Mouse (Mus musculus): Measurements from ENCODE around the gene Arhgap17. TPM values are rescaled to one million over a fixed set of nuclear protein-coding genes. Genes with fewer than 3 reads are reported as not detected.

The Arhgap17 gene
- total and polyA plus RNA-seq, 2 experiments from 2014 or later: 6.4 to 8.9 TPM

GRCm38 (mm10) chr7:123253396-123253795 is 116.3 kb downstream of the Arhgap17 start:
- no peak overlapping the region for H3K9ac ChIP-seq (replicated peaks; ENCODE audit: low read depth, low read length)
- DNase-seq (ENCODE audit: low spot score) (no peak), ATAC-seq (ENCODE audit: insufficient read depth, low read depth) (no peak)
- no peak overlapping the region for H3K4me3 ChIP-seq (ENCODE audit: low read depth, low read length)
- no peak overlapping the region for H3K27ac ChIP-seq (ENCODE audit: low read depth)
- H3K9me3 ChIP-seq (replicated peaks; ENCODE audit: control insufficient read depth, low read length): no peaks in the 10 kb centered on the region
- no peak for TF ChIP-seq EP300 (IDR thresholded peaks at IDR 0.05; ENCODE audit: low read depth)
- TF ChIP-seq CTCF (IDR thresholded peaks at IDR 0.05; ENCODE audit: low read depth): no peak
- H3K27me3 ChIP-seq (ENCODE audit: control insufficient read depth, insufficient read depth, low read length): no peaks in the 10 kb centered on the region
- WGBS: 83% methylated on average over 7 of the region's 7 CpGs
- no peaks in the 10 kb centered on the region for H3K4me1 ChIP-seq (ENCODE audit: control insufficient read depth, insufficient read depth)
- no peaks in the 10 kb centered on the region for H3K36me3 ChIP-seq (replicated peaks; ENCODE audit: control insufficient read depth, insufficient read depth, low read length)
- no peak overlapping the region for H3K4me2 ChIP-seq (ENCODE audit: low read depth, low read length)

GRCm38 (mm10) chr7:123251343-123251742 is 118.4 kb downstream of the Arhgap17 start:
- Histone ChIP-seq H3K4me3 (ENCODE audit: low read depth, low read length) (no peak overlapping the region), H3K4me1 (ENCODE audit: control insufficient read depth, insufficient read depth) (no peaks in the 10 kb centered on the region), H3K9ac (replicated peaks; ENCODE audit: low read depth, low read length) (no peak overlapping the region), H3K27ac (ENCODE audit: low read depth) (no peak overlapping the region), H3K9me3 (replicated peaks; ENCODE audit: control insufficient read depth, low read length) (no peaks in the 10 kb centered on the region), H3K27me3 (ENCODE audit: control insufficient read depth, insufficient read depth, low read length) (no peaks in the 10 kb centered on the region), H3K4me2 (ENCODE audit: low read depth, low read length) (no peak overlapping the region), H3K36me3 (replicated peaks; ENCODE audit: control insufficient read depth, insufficient read depth, low read length) (no peaks in the 10 kb centered on the region)
- TF ChIP-seq CTCF (IDR thresholded peaks at IDR 0.05; ENCODE audit: low read depth) (no peak), EP300 (IDR thresholded peaks at IDR 0.05; ENCODE audit: low read depth) (no peak)
- DNase-seq (ENCODE audit: low spot score): no peak
- 55% methylated on average over 6 of the region's 6 CpGs for WGBS
- ATAC-seq (ENCODE audit: insufficient read depth, low read depth): no peak

GRCm38 (mm10) chr7:123248166-123248565 is 121.5 kb downstream of the Arhgap17 start:
- Histone ChIP-seq H3K36me3 (replicated peaks; ENCODE audit: control insufficient read depth, insufficient read depth, low read length) (no peaks in the 10 kb centered on the region), H3K4me2 (ENCODE audit: low read depth, low read length) (no peak overlapping the region), H3K27me3 (ENCODE audit: control insufficient read depth, insufficient read depth, low read length) (no peaks in the 10 kb centered on the region), H3K4me1 (ENCODE audit: control insufficient read depth, insufficient read depth) (peaks cover 10% of the 10 kb centered on the region; the same call in 1 of the 2 replicates), H3K27ac (ENCODE audit: low read depth) (no peak overlapping the region), H3K4me3 (ENCODE audit: low read depth, low read length) (no peak overlapping the region), H3K9me3 (replicated peaks; ENCODE audit: control insufficient read depth, low read length) (no peaks in the 10 kb centered on the region), H3K9ac (replicated peaks; ENCODE audit: low read depth, low read length) (no peak overlapping the region)
- 64% methylated on average over 2 of the region's 2 CpGs for WGBS
- ATAC-seq (ENCODE audit: insufficient read depth, low read depth) (no peak), DNase-seq (ENCODE audit: low spot score) (no peak)
- TF ChIP-seq EP300 (IDR thresholded peaks at IDR 0.05; ENCODE audit: low read depth): no peak
- TF ChIP-seq CTCF (IDR thresholded peaks at IDR 0.05; ENCODE audit: low read depth): no peak

GRCm38 (mm10) chr7:123246504-123247084 is 123.1 kb downstream of the Arhgap17 start:
- Histone ChIP-seq H3K9ac (replicated peaks; ENCODE audit: low read depth, low read length) (no peak overlapping the region), H3K4me1 (ENCODE audit: control insufficient read depth, insufficient read depth) (peaks cover 10% of the 10 kb centered on the region; the same call in 1 of the 2 replicates), H3K9me3 (replicated peaks; ENCODE audit: control insufficient read depth, low read length) (no peaks in the 10 kb centered on the region), H3K27me3 (ENCODE audit: control insufficient read depth, insufficient read depth, low read length) (no peaks in the 10 kb centered on the region), H3K36me3 (replicated peaks; ENCODE audit: control insufficient read depth, insufficient read depth, low read length) (no peaks in the 10 kb centered on the region), H3K4me3 (ENCODE audit: low read depth, low read length) (no peak overlapping the region), H3K4me2 (ENCODE audit: low read depth, low read length) (no peak overlapping the region), H3K27ac (ENCODE audit: low read depth) (no peak overlapping the region)
- WGBS: 54% methylated on average over 4 of the region's 4 CpGs
- no peak for TF ChIP-seq EP300 (IDR thresholded peaks at IDR 0.05; ENCODE audit: low read depth)
- TF ChIP-seq CTCF (IDR thresholded peaks at IDR 0.05; ENCODE audit: low read depth): no peak
- DNase-seq (ENCODE audit: low spot score) (no peak), ATAC-seq (ENCODE audit: insufficient read depth, low read depth) (no peak)

GRCm38 (mm10) chr7:123244833-123245232 is 124.9 kb downstream of the Arhgap17 start:
- Histone ChIP-seq H3K9me3 (replicated peaks; ENCODE audit: control insufficient read depth, low read length) (no peaks in the 10 kb centered on the region), H3K27me3 (ENCODE audit: control insufficient read depth, insufficient read depth, low read length) (no peaks in the 10 kb centered on the region), H3K9ac (replicated peaks; ENCODE audit: low read depth, low read length) (no peak overlapping the region), H3K27ac (ENCODE audit: low read depth) (no peak overlapping the region), H3K4me2 (ENCODE audit: low read depth, low read length) (no peak overlapping the region), H3K4me1 (ENCODE audit: control insufficient read depth, insufficient read depth) (peaks cover 10% of the 10 kb centered on the region; the same call in 1 of the 2 replicates), H3K36me3 (replicated peaks; ENCODE audit: control insufficient read depth, insufficient read depth, low read length) (no peaks in the 10 kb centered on the region), H3K4me3 (ENCODE audit: low read depth, low read length) (no peak overlapping the region)
- no peak for DNase-seq (ENCODE audit: low spot score)
- WGBS: 13% methylated on average over 1 of the region's 1 CpGs
- no peak for ATAC-seq (ENCODE audit: insufficient read depth, low read depth)
- no peak for TF ChIP-seq EP300 (IDR thresholded peaks at IDR 0.05; ENCODE audit: low read depth)
- TF ChIP-seq CTCF (IDR thresholded peaks at IDR 0.05; ENCODE audit: low read depth): no peak

GRCm38 (mm10) chr7:123242241-123242640 is 127.5 kb downstream of the Arhgap17 start:
- DNase-seq (ENCODE audit: low spot score) (no peak), ATAC-seq (ENCODE audit: insufficient read depth, low read depth) (no peak)
- Histone ChIP-seq H3K9me3 (replicated peaks; ENCODE audit: control insufficient read depth, low read length) (no peaks in the 10 kb centered on the region), H3K9ac (replicated peaks; ENCODE audit: low read depth, low read length) (no peak overlapping the region), H3K4me2 (ENCODE audit: low read depth, low read length) (no peak overlapping the region), H3K36me3 (replicated peaks; ENCODE audit: control insufficient read depth, insufficient read depth, low read length) (no peaks in the 10 kb centered on the region), H3K4me3 (ENCODE audit: low read depth, low read length) (no peak overlapping the region), H3K27ac (ENCODE audit: low read depth) (no peak overlapping the region), H3K27me3 (ENCODE audit: control insufficient read depth, insufficient read depth, low read length) (no peaks in the 10 kb centered on the region), H3K4me1 (ENCODE audit: control insufficient read depth, insufficient read depth) (peaks cover 10% of the 10 kb centered on the region; the same call in 1 of the 2 replicates)
- no peak for TF ChIP-seq EP300 (IDR thresholded peaks at IDR 0.05; ENCODE audit: low read depth)
- TF ChIP-seq CTCF (IDR thresholded peaks at IDR 0.05; ENCODE audit: low read depth): no peak
- 89% methylated on average over 7 of the region's 7 CpGs for WGBS
